Mouse (Mus musculus): ENCODE results near the gene Plcl1. TPM values are rescaled to one million over a fixed set of nuclear protein-coding genes. Genes with fewer than 3 reads are reported as not detected.

The Plcl1 gene
- polyA plus RNA-seq, 1 experiment from 2014 or later = 1.7 TPM

- Histone ChIP-seq H3K9ac (no peak overlapping the region), H3K27me3 (0 out of 2 replicates have a peak, but pooled peaks cover 12% of the 10 kb centered on the region), H3K4me3 (no peak overlapping the region), H3K27ac (no peak overlapping the region), H3K4me2 (replicated peaks) (no peak overlapping the region), H3K9me3 (no peaks in the 10 kb centered on the region), H3K36me3 (no peaks in the 10 kb centered on the region), H3K4me1 (peaks cover 6% of the 10 kb centered on the region; the same call in 1 of the 2 replicates)
- WGBS = 81% methylated on average over 2 of the region's 2 CpGs
- no peak for ATAC-seq (ENCODE audit: insufficient number of reproducible peaks, insufficient read depth, low FRiP score, low TSS enrichment)
These were observed 4.9 kb downstream of the Plcl1 start for GRCm38 (mm10) chr1:55410670-55411069.

GRCm38 (mm10) chr1:55411079-55411478 lies 5.4 kb downstream of the Plcl1 start:
- Histone ChIP-seq H3K36me3 (no peaks in the 10 kb centered on the region), H3K4me2 (replicated peaks) (no peak overlapping the region), H3K27ac (no peak overlapping the region), H3K9ac (no peak overlapping the region), H3K27me3 (0 out of 2 replicates have a peak, but pooled peaks cover 12% of the 10 kb centered on the region), H3K4me3 (no peak overlapping the region), H3K9me3 (no peaks in the 10 kb centered on the region), H3K4me1 (peaks cover 6% of the 10 kb centered on the region; the same call in 1 of the 2 replicates)
- ATAC-seq (ENCODE audit: insufficient number of reproducible peaks, insufficient read depth, low FRiP score, low TSS enrichment) = no peak
- 76% methylated on average over 2 of the region's 2 CpGs for WGBS

- no peaks in the 10 kb centered on the region for H3K4me1 ChIP-seq
- H3K27me3 ChIP-seq = 0 out of 2 replicates have a peak, but pooled peaks cover 4% of the 10 kb centered on the region
- WGBS = 64% methylated on average over 6 of the region's 6 CpGs
- no peaks in the 10 kb centered on the region for H3K36me3 ChIP-seq
- H3K4me3 ChIP-seq = no peak overlapping the region
- no peak overlapping the region for H3K27ac ChIP-seq
- H3K4me2 ChIP-seq (replicated peaks) = no peak overlapping the region
- H3K9ac ChIP-seq = no peak overlapping the region
- ATAC-seq (ENCODE audit: insufficient number of reproducible peaks, insufficient read depth, low FRiP score, low TSS enrichment) = no peak
- H3K9me3 ChIP-seq = no peaks in the 10 kb centered on the region
These were observed 6.8 kb downstream of the Plcl1 start for GRCm38 (mm10) chr1:55412569-55412968.

- Histone ChIP-seq H3K4me2 (replicated peaks) (no peak overlapping the region), H3K9ac (no peak overlapping the region), H3K27ac (no peak overlapping the region), H3K4me1 (no peaks in the 10 kb centered on the region), H3K9me3 (no peaks in the 10 kb centered on the region), H3K4me3 (no peak overlapping the region), H3K27me3 (no peaks in the 10 kb centered on the region), H3K36me3 (no peaks in the 10 kb centered on the region)
- 73% methylated on average over 1 of the region's 1 CpGs for WGBS
- ATAC-seq (ENCODE audit: insufficient number of reproducible peaks, insufficient read depth, low FRiP score, low TSS enrichment) = no peak
These were observed 7.8 kb downstream of the Plcl1 start for GRCm38 (mm10) chr1:55413534-55413933.

GRCm38 (mm10) chr1:55418968-55419367 lies 13.2 kb downstream of the Plcl1 start:
- H3K4me2 ChIP-seq (replicated peaks) = no peak overlapping the region
- H3K36me3 ChIP-seq = no peaks in the 10 kb centered on the region
- 89% methylated on average over 3 of the region's 3 CpGs for WGBS
- H3K27ac ChIP-seq = no peak overlapping the region
- no peak for ATAC-seq (ENCODE audit: insufficient number of reproducible peaks, insufficient read depth, low FRiP score, low TSS enrichment)
- H3K9me3 ChIP-seq = no peaks in the 10 kb centered on the region
- no peak overlapping the region for H3K4me3 ChIP-seq
- H3K27me3 ChIP-seq = no peaks in the 10 kb centered on the region
- H3K4me1 ChIP-seq = no peaks in the 10 kb centered on the region
- H3K9ac ChIP-seq = no peak overlapping the region

- Histone ChIP-seq H3K27me3 (no peaks in the 10 kb centered on the region), H3K9ac (no peak overlapping the region), H3K9me3 (no peaks in the 10 kb centered on the region), H3K27ac (no peak overlapping the region), H3K4me3 (no peak overlapping the region), H3K36me3 (no peaks in the 10 kb centered on the region), H3K4me2 (replicated peaks) (no peak overlapping the region), H3K4me1 (no peaks in the 10 kb centered on the region)
- 85% methylated on average over 2 of the region's 2 CpGs for WGBS
- no peak for ATAC-seq (ENCODE audit: insufficient number of reproducible peaks, insufficient read depth, low FRiP score, low TSS enrichment)
These were observed 21.9 kb downstream of the Plcl1 start for GRCm38 (mm10) chr1:55427607-55428006.

- H3K36me3 ChIP-seq = no peaks in the 10 kb centered on the region
- no peak for ATAC-seq (ENCODE audit: insufficient number of reproducible peaks, insufficient read depth, low FRiP score, low TSS enrichment)
These were observed 23.3 kb downstream of the Plcl1 start for GRCm38 (mm10) chr1:55429051-55429450.

GRCm38 (mm10) chr1:55429708-55430107 lies 24.0 kb downstream of the Plcl1 start:
- H3K9ac ChIP-seq = no peak overlapping the region
- no peaks in the 10 kb centered on the region for H3K36me3 ChIP-seq
- H3K4me3 ChIP-seq = no peak overlapping the region
- no peaks in the 10 kb centered on the region for H3K9me3 ChIP-seq
- ATAC-seq (ENCODE audit: insufficient number of reproducible peaks, insufficient read depth, low FRiP score, low TSS enrichment) = no peak
- H3K27me3 ChIP-seq = no peaks in the 10 kb centered on the region
- no peak overlapping the region for H3K27ac ChIP-seq
- H3K4me1 ChIP-seq = no peaks in the 10 kb centered on the region
- WGBS = 93% methylated on average over 1 of the region's 1 CpGs
- H3K4me2 ChIP-seq (replicated peaks) = no peak overlapping the region

More at GRCm38 (mm10) chr1:55429051-55429450, 23.3 kb downstream of the Plcl1 start:
- WGBS = 87% methylated on average over 2 of the region's 2 CpGs
- H3K4me2 ChIP-seq (replicated peaks) = no peak overlapping the region
- H3K9me3 ChIP-seq = no peaks in the 10 kb centered on the region
- no peak overlapping the region for H3K4me3 ChIP-seq
- H3K27me3 ChIP-seq = no peaks in the 10 kb centered on the region
- H3K4me1 ChIP-seq = no peaks in the 10 kb centered on the region
- no peak overlapping the region for H3K27ac ChIP-seq
- H3K9ac ChIP-seq = no peak overlapping the region

- H3K9me3 ChIP-seq = no peaks in the 10 kb centered on the region
- WGBS = 92% methylated on average over 3 of the region's 3 CpGs
- no peaks in the 10 kb centered on the region for H3K36me3 ChIP-seq
- no peaks in the 10 kb centered on the region for H3K27me3 ChIP-seq
- ATAC-seq (ENCODE audit: insufficient number of reproducible peaks, insufficient read depth, low FRiP score, low TSS enrichment) = no peak
- H3K4me3 ChIP-seq = no peak overlapping the region
- no peaks in the 10 kb centered on the region for H3K4me1 ChIP-seq
- H3K9ac ChIP-seq = no peak overlapping the region
- no peak overlapping the region for H3K4me2 ChIP-seq (replicated peaks)
- H3K27ac ChIP-seq = no peak overlapping the region
These were observed 24.9 kb downstream of the Plcl1 start for GRCm38 (mm10) chr1:55430587-55430986.

- ATAC-seq (ENCODE audit: insufficient number of reproducible peaks, insufficient read depth, low FRiP score, low TSS enrichment) = no peak
- Histone ChIP-seq H3K4me3 (no peak overlapping the region), H3K36me3 (no peaks in the 10 kb centered on the region), H3K9ac (no peak overlapping the region), H3K27ac (no peak overlapping the region), H3K4me1 (no peaks in the 10 kb centered on the region), H3K27me3 (no peaks in the 10 kb centered on the region), H3K9me3 (no peaks in the 10 kb centered on the region), H3K4me2 (replicated peaks) (no peak overlapping the region)
- WGBS = 81% methylated on average over 5 of the region's 5 CpGs
These were observed 30.9 kb downstream of the Plcl1 start for GRCm38 (mm10) chr1:55436589-55436988.

- no peak overlapping the region for H3K4me2 ChIP-seq (replicated peaks)
- H3K4me3 ChIP-seq = no peak overlapping the region
- H3K4me1 ChIP-seq = no peaks in the 10 kb centered on the region
- no peak overlapping the region for H3K27ac ChIP-seq
- ATAC-seq (ENCODE audit: insufficient number of reproducible peaks, insufficient read depth, low FRiP score, low TSS enrichment) = no peak
- no peak overlapping the region for H3K9ac ChIP-seq
- H3K27me3 ChIP-seq = no peaks in the 10 kb centered on the region
- WGBS = 83% methylated on average over 8 of the region's 8 CpGs
- H3K36me3 ChIP-seq = no peaks in the 10 kb centered on the region
- H3K9me3 ChIP-seq = no peaks in the 10 kb centered on the region
These were observed 31.4 kb downstream of the Plcl1 start for GRCm38 (mm10) chr1:55437095-55437494.

- Histone ChIP-seq H3K36me3 (no peaks in the 10 kb centered on the region), H3K9me3 (no peaks in the 10 kb centered on the region), H3K9ac (no peak overlapping the region), H3K27me3 (no peaks in the 10 kb centered on the region), H3K4me2 (replicated peaks) (no peak overlapping the region), H3K4me3 (no peak overlapping the region), H3K27ac (no peak overlapping the region), H3K4me1 (no peaks in the 10 kb centered on the region)
- WGBS = 73% methylated on average over 4 of the region's 4 CpGs
- ATAC-seq (ENCODE audit: insufficient number of reproducible peaks, insufficient read depth, low FRiP score, low TSS enrichment) = no peak
These were observed 32.9 kb downstream of the Plcl1 start for GRCm38 (mm10) chr1:55438617-55439016.
